Mouse (Mus musculus) small intestine, adult 2 months (tissue): ENCODE measurements around the gene Mbnl1.

Experiments
- CTCF ChIP-seq: fragments of 200-500 bp; IDR thresholded peaks from 2 replicates; pipeline ENCODE4 v1.5.1; 2012; ENCODE audit warnings: low read depth, mild to moderate bottlenecking, control low read depth, inconsistent platforms, low read length, moderate library complexity, mixed read lengths; ENCODE audit not compliant: insufficient replicate concordance, insufficient read length; ENCODE audit errors: extremely low read depth
- POLR2A ChIP-seq: fragments of 200-500 bp; IDR thresholded peaks from 2 replicates; pipeline ENCODE4 v1.6.1; 2012; ENCODE audit warnings: low read depth, mild to moderate bottlenecking, control low read depth, inconsistent platforms, low read length, moderate library complexity

- TF ChIP-seq POLR2A (no peak), CTCF (no peak)
These were observed 108.1 kb downstream of the Mbnl1 start for GRCm38 (mm10) chr3:60580699-60581098.
